Mouse (Mus musculus): ENCODE measurements at regions not wholly inside any gene's neighbourhood (a gene's known extent, or its start where the extent isn't known, plus 50 kb on each side); places are given as distances from the start of the nearest gene placed in this dataset.
A peak's percentile ranks its signal among the peaks of the same experiment; 100 is the strongest.

- no peaks in the 10 kb centered on the region for H3K27me3 ChIP-seq (replicated peaks)
- H3K9ac ChIP-seq: no peak overlapping the region
- 79% methylated on average over 5 of the region's 5 CpGs for WGBS
- H3K9me3 ChIP-seq: no peaks in the 10 kb centered on the region
- no peak for ATAC-seq (ENCODE audit: insufficient read depth, low FRiP score, low read depth)
- no peak overlapping the region for H3K4me2 ChIP-seq
- H3K36me3 ChIP-seq: no peaks in the 10 kb centered on the region
- no peak overlapping the region for H3K27ac ChIP-seq
- H3K4me3 ChIP-seq (replicated peaks): no peak overlapping the region
- peaks cover 4% of the 10 kb centered on the region for H3K4me1 ChIP-seq
Measured at GRCm38 (mm10) chr9:72166084-72166483, 54.4 kb upstream of the Tcf12 start.

GRCm38 (mm10) chr9:72166611-72167010, 54.9 kb upstream of the Tcf12 start:
- Histone ChIP-seq H3K27me3 (replicated peaks) (no peaks in the 10 kb centered on the region), H3K4me2 (no peak overlapping the region), H3K4me3 (replicated peaks) (no peak overlapping the region), H3K9me3 (no peaks in the 10 kb centered on the region), H3K9ac (no peak overlapping the region), H3K4me1 (peaks cover 4% of the 10 kb centered on the region), H3K36me3 (no peaks in the 10 kb centered on the region), H3K27ac (no peak overlapping the region)
- 68% methylated on average over 5 of the region's 5 CpGs for WGBS
- ATAC-seq (ENCODE audit: insufficient read depth, low FRiP score, low read depth): no peak

GRCm38 (mm10) chr9:72169231-72169630, 57.6 kb upstream of the Tcf12 start:
- ATAC-seq (ENCODE audit: insufficient read depth, low FRiP score, low read depth): no peak
- WGBS: 54% methylated on average over 5 of the region's 5 CpGs
- Histone ChIP-seq H3K4me1 (peaks cover 4% of the 10 kb centered on the region), H3K9me3 (no peaks in the 10 kb centered on the region), H3K4me2 (peak overlapping the region; percentile 55), H3K9ac (no peak overlapping the region), H3K27ac (no peak overlapping the region), H3K27me3 (replicated peaks) (no peaks in the 10 kb centered on the region), H3K4me3 (replicated peaks) (peak overlapping the region; percentile 26), H3K36me3 (no peaks in the 10 kb centered on the region)

GRCm38 (mm10) chr9:72169728-72170188, 58.1 kb upstream of the Tcf12 start:
- Histone ChIP-seq H3K4me1 (peaks cover 4% of the 10 kb centered on the region), H3K36me3 (no peaks in the 10 kb centered on the region), H3K9me3 (no peaks in the 10 kb centered on the region), H3K9ac (no peak overlapping the region), H3K27me3 (replicated peaks) (no peaks in the 10 kb centered on the region), H3K27ac (no peak overlapping the region), H3K4me2 (peak overlapping the region; percentile 55), H3K4me3 (replicated peaks) (peak overlapping the region; percentile 26)
- 8% methylated on average over 12 of the region's 12 CpGs for WGBS
- ATAC-seq (ENCODE audit: insufficient read depth, low FRiP score, low read depth): no peak

GRCm38 (mm10) chr9:72170235-72170634, 58.6 kb upstream of the Tcf12 start:
- Histone ChIP-seq H3K9ac (no peak overlapping the region), H3K36me3 (no peaks in the 10 kb centered on the region), H3K4me3 (replicated peaks) (peak overlapping the region; percentile 26), H3K4me2 (peak overlapping the region; percentile 55), H3K27me3 (replicated peaks) (no peaks in the 10 kb centered on the region), H3K4me1 (peaks cover 4% of the 10 kb centered on the region), H3K27ac (no peak overlapping the region), H3K9me3 (no peaks in the 10 kb centered on the region)
- no peak for ATAC-seq (ENCODE audit: insufficient read depth, low FRiP score, low read depth)
- 8% methylated on average over 9 of the region's 9 CpGs for WGBS

GRCm38 (mm10) chr9:72172331-72172730, 60.7 kb upstream of the Tcf12 start:
- Histone ChIP-seq H3K4me3 (replicated peaks) (no peak overlapping the region), H3K27me3 (replicated peaks) (no peaks in the 10 kb centered on the region), H3K36me3 (no peaks in the 10 kb centered on the region), H3K9me3 (no peaks in the 10 kb centered on the region), H3K27ac (no peak overlapping the region), H3K4me2 (no peak overlapping the region), H3K9ac (no peak overlapping the region), H3K4me1 (peaks cover 4% of the 10 kb centered on the region)
- ATAC-seq (ENCODE audit: insufficient read depth, low FRiP score, low read depth): no peak
- WGBS: 88% methylated on average over 1 of the region's 1 CpGs

- no peak overlapping the region for H3K27ac ChIP-seq
- H3K27me3 ChIP-seq (replicated peaks): no peaks in the 10 kb centered on the region
- WGBS: 67% methylated on average over 6 of the region's 6 CpGs
- H3K4me3 ChIP-seq (replicated peaks): no peak overlapping the region
- H3K4me2 ChIP-seq: no peak overlapping the region
- no peaks in the 10 kb centered on the region for H3K4me1 ChIP-seq
- no peak for ATAC-seq (ENCODE audit: insufficient read depth, low FRiP score, low read depth)
- H3K9me3 ChIP-seq: no peaks in the 10 kb centered on the region
- H3K9ac ChIP-seq: no peak overlapping the region
- no peaks in the 10 kb centered on the region for H3K36me3 ChIP-seq
Measured at GRCm38 (mm10) chr9:72180972-72181371, 69.3 kb upstream of the Tcf12 start.

- Histone ChIP-seq H3K27me3 (replicated peaks) (no peaks in the 10 kb centered on the region), H3K4me3 (replicated peaks) (no peak overlapping the region), H3K9ac (no peak overlapping the region), H3K4me1 (no peaks in the 10 kb centered on the region), H3K27ac (no peak overlapping the region), H3K36me3 (no peaks in the 10 kb centered on the region), H3K9me3 (no peaks in the 10 kb centered on the region), H3K4me2 (no peak overlapping the region)
- 94% methylated on average over 10 of the region's 10 CpGs for WGBS
- no peak for ATAC-seq (ENCODE audit: insufficient read depth, low FRiP score, low read depth)
Measured at GRCm38 (mm10) chr9:72183336-72183735, 71.7 kb upstream of the Tcf12 start.

- H3K27ac ChIP-seq: no peak overlapping the region
- no peak for ATAC-seq (ENCODE audit: insufficient read depth, low FRiP score, low read depth)
- H3K9me3 ChIP-seq: no peaks in the 10 kb centered on the region
- no peaks in the 10 kb centered on the region for H3K36me3 ChIP-seq
- H3K4me2 ChIP-seq: no peak overlapping the region
- H3K27me3 ChIP-seq (replicated peaks): no peaks in the 10 kb centered on the region
- H3K4me1 ChIP-seq: no peaks in the 10 kb centered on the region
- 71% methylated on average over 10 of the region's 10 CpGs for WGBS
- no peak overlapping the region for H3K9ac ChIP-seq
- no peak overlapping the region for H3K4me3 ChIP-seq (replicated peaks)
Measured at GRCm38 (mm10) chr9:72183925-72184324, 72.3 kb upstream of the Tcf12 start.

GRCm38 (mm10) chr9:72189867-72190266, 78.2 kb upstream of the Tcf12 start:
- WGBS: 84% methylated on average over 7 of the region's 7 CpGs
- Histone ChIP-seq H3K36me3 (no peaks in the 10 kb centered on the region), H3K4me1 (no peaks in the 10 kb centered on the region), H3K4me3 (replicated peaks) (no peak overlapping the region), H3K9me3 (no peaks in the 10 kb centered on the region), H3K9ac (no peak overlapping the region), H3K27me3 (replicated peaks) (no peaks in the 10 kb centered on the region), H3K4me2 (no peak overlapping the region), H3K27ac (no peak overlapping the region)
- ATAC-seq (ENCODE audit: insufficient read depth, low FRiP score, low read depth): no peak

GRCm38 (mm10) chr9:72190631-72191030, 79.0 kb upstream of the Tcf12 start:
- H3K36me3 ChIP-seq: no peaks in the 10 kb centered on the region
- no peak overlapping the region for H3K9ac ChIP-seq
- no peaks in the 10 kb centered on the region for H3K4me1 ChIP-seq
- no peak for ATAC-seq (ENCODE audit: insufficient read depth, low FRiP score, low read depth)
- H3K27me3 ChIP-seq (replicated peaks): no peaks in the 10 kb centered on the region
- 81% methylated on average over 4 of the region's 4 CpGs for WGBS
- H3K4me2 ChIP-seq: no peak overlapping the region
- H3K27ac ChIP-seq: no peak overlapping the region
- H3K9me3 ChIP-seq: no peaks in the 10 kb centered on the region
- no peak overlapping the region for H3K4me3 ChIP-seq (replicated peaks)

GRCm38 (mm10) chr9:72191091-72191490, 79.4 kb upstream of the Tcf12 start:
- WGBS: 86% methylated on average over 8 of the region's 8 CpGs
- ATAC-seq (ENCODE audit: insufficient read depth, low FRiP score, low read depth): no peak

More at GRCm38 (mm10) chr9:72191091-72191490, 79.4 kb upstream of the Tcf12 start:
- no peaks in the 10 kb centered on the region for H3K27me3 ChIP-seq (replicated peaks)
- no peak overlapping the region for H3K27ac ChIP-seq
- H3K4me3 ChIP-seq (replicated peaks): no peak overlapping the region
- no peaks in the 10 kb centered on the region for H3K36me3 ChIP-seq
- H3K9ac ChIP-seq: no peak overlapping the region
- H3K9me3 ChIP-seq: no peaks in the 10 kb centered on the region
- no peak overlapping the region for H3K4me2 ChIP-seq
- no peaks in the 10 kb centered on the region for H3K4me1 ChIP-seq
